Mouse (Mus musculus) embryonic facial prominence, embryonic 14.5 days (tissue): ENCODE measurements around the gene Elf2. TPM values are rescaled to one million over a fixed set of nuclear protein-coding genes. Genes with fewer than 3 reads are reported as not detected.
A peak's percentile ranks its signal among the peaks of the same experiment; 100 is the strongest.

Source experiments
- ATAC-seq: fragments of 200-750 bp; cut with Nextera tagmentation; 2 replicates; pipeline ENCODE4 v1.8.0; 2017; ENCODE audit warnings: low read depth, moderate number of reproducible peaks, moderate TSS enrichment
- DNase-seq: peaks from one replicate; pipeline ENCODE4 v3.0.0-alpha.2; 2015; ENCODE audit warnings: low spot score
- H3K27ac ChIP-seq: fragments of 300-500 bp; sonication (generic); replicated peaks from 2 replicates; pipeline ENCODE4 v1.5.1; 2014; ENCODE audit warnings: low read depth, mild to moderate bottlenecking, low read length, moderate library complexity
- H3K27me3 ChIP-seq: fragments of 300-500 bp; sonication (generic); replicated peaks from 2 replicates; pipeline ENCODE4 v1.6.1; 2014; ENCODE audit warnings: low read length; ENCODE audit not compliant: control insufficient read depth, insufficient read depth
- H3K36me3 ChIP-seq: fragments of 300-500 bp; sonication (generic); 2 replicates; pipeline ENCODE4 v1.6.1; 2014; ENCODE audit warnings: low read length, mixed read lengths; ENCODE audit not compliant: control insufficient read depth, insufficient read depth
- H3K4me1 ChIP-seq: fragments of 300-500 bp; sonication (generic); 2 replicates; pipeline ENCODE4 v1.6.1; 2014; ENCODE audit warnings: antibody characterized with exemption, low read length; ENCODE audit not compliant: control insufficient read depth, insufficient read depth
- H3K4me2 ChIP-seq: fragments of 300-500 bp; sonication (generic); 2 replicates; pipeline ENCODE4 v1.6.1; 2014; ENCODE audit warnings: low read depth, mild to moderate bottlenecking, low read length, moderate library complexity, mixed read lengths
- H3K4me3 ChIP-seq: fragments of 300-500 bp; sonication (generic); 2 replicates; pipeline ENCODE4 v1.5.1; 2014; ENCODE audit warnings: low read depth, mild to moderate bottlenecking, low read length
- H3K9ac ChIP-seq: fragments of 300-500 bp; sonication (generic); 2 replicates; pipeline ENCODE4 v1.6.1; 2014; ENCODE audit warnings: low read depth, mild to moderate bottlenecking, low read length, moderate library complexity, mixed read lengths
- H3K9me3 ChIP-seq: fragments of 300-500 bp; sonication (generic); 2 replicates; pipeline ENCODE4 v1.6.1; 2016; ENCODE audit warnings: low read length; ENCODE audit not compliant: control insufficient read depth
- WGBS: fragments of 180-500 bp; shearing (Covaris S2); extraction: QIAGEN DNeasy Blood & Tissue Kit; methylation state at CpG from one replicate; pipeline ENCODE4 v1.1.7; 2014; 5-methylcytosine and 5-hydroxymethylcytosine counted together
- polyA plus RNA-seq: library from polyadenylated mRNA; unstranded; fragments of >200 nt; fragmentation: Nextera tagmentation; extraction: Ambion mirVana; gene quantifications from 2 replicates; pipeline ENCODE4 v1.2.1, GENCODE M21; 2014

Gene Elf2
- polyA plus RNA-seq, 1 experiment from 2014 or later = 56.8 TPM

DNA sequence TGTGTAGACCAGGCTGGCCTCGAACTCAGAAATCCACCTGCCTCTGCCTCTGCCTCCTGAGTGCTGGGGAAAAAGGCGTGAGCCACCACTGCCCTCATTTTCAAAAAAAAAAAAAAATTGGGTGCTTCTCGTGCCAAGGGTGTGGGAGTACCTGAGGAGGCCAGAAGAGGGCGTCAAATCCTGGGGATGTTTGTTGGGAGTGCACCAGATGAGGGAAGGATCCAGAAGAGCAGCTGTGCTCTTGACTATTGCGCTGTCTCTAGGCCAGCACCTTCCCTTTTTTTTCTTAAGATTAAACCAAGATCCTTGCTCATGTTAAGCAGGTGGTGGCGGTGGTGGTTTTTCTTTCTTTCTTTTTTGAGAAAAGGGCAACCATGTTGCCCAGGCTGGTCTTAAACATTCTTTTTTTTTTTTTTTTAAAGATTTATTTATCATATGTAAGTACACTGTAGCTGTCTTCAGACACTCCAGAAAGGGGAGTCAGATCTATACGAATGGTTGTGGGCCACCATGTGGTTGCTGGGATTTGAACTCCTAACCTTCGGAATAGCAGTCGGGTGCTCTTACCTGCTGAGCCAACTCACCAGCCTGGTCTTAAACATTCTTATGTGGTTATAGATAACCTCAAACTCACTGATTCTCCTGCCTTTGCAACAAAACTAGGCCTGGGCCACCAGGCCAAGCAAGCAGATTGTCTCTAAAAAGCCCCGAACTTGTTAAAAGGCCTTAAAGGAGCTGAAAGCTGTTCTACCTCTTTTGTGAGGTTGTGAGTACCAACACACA lies 112.2 kb downstream of the Elf2 start:
- DNase-seq (no peak), ATAC-seq (no peak)

DNA sequence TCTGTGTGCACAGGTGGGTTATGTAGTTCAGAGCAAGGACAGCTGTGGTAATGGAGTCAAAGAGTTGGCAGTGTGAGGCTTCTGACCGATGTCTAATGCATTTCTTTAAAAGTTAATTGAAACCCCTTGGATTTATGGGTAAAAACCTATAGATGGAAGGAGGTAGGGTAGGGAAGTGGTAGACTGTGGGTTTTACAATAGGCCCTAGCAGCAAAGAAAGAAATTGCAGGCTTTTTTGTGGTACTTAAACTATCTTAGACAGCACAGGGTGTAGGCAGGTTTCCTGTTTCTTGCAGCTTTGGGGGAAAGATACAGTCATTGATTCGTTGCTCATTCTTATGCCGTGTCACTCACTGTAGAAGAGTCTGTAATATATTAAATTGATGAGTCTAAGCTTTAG lies 113.9 kb downstream of the Elf2 start:
- WGBS = 83% methylated on average over 3 of the region's 3 CpGs
- no peaks in the 10 kb centered on the region for H3K36me3 ChIP-seq
- H3K27me3 ChIP-seq = no peaks in the 10 kb centered on the region
- no peak overlapping the region for H3K9ac ChIP-seq
- H3K4me3 ChIP-seq = no peak overlapping the region
- H3K4me1 ChIP-seq = peaks cover 14% of the 10 kb centered on the region
- ATAC-seq (no peak), DNase-seq (no peak)
- H3K27ac ChIP-seq = no peak overlapping the region
- H3K4me2 ChIP-seq = 0 out of 2 replicates have a peak overlapping the region, but pooled peaks have one; percentile 88
- H3K9me3 ChIP-seq = no peaks in the 10 kb centered on the region

More for the DNA sequence above, 112.2 kb downstream of the Elf2 start:
- H3K4me2 ChIP-seq = no peak overlapping the region
- H3K36me3 ChIP-seq = no peaks in the 10 kb centered on the region
- peaks cover 14% of the 10 kb centered on the region for H3K4me1 ChIP-seq
- 81% methylated on average over 10 of the region's 10 CpGs for WGBS
- no peaks in the 10 kb centered on the region for H3K9me3 ChIP-seq
- no peaks in the 10 kb centered on the region for H3K27me3 ChIP-seq
- H3K27ac ChIP-seq = no peak overlapping the region
- no peak overlapping the region for H3K9ac ChIP-seq
- H3K4me3 ChIP-seq = no peak overlapping the region

DNA sequence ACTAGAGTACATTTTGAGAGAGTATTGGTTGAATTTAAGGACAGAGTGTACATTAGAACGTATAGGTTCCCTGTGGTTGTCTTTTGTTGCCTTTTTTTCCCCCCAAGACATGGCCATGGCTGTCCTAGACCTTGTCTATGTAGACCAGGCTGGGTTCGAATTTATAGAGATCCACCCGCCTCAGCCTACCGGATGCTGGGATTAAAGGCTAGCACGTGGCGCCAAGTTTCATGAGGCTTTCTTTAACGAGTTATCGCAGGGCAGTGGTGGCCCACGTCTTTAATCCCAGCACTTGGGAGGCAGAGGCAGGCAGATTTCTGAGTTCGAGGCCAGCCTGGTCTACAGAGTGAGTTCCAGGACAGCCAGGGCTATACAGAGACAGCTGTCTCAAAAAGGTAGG lies 114.5 kb downstream of the Elf2 start:
- Histone ChIP-seq H3K9ac (no peak overlapping the region), H3K4me2 (peak overlapping the region; percentile 88)

DNA sequence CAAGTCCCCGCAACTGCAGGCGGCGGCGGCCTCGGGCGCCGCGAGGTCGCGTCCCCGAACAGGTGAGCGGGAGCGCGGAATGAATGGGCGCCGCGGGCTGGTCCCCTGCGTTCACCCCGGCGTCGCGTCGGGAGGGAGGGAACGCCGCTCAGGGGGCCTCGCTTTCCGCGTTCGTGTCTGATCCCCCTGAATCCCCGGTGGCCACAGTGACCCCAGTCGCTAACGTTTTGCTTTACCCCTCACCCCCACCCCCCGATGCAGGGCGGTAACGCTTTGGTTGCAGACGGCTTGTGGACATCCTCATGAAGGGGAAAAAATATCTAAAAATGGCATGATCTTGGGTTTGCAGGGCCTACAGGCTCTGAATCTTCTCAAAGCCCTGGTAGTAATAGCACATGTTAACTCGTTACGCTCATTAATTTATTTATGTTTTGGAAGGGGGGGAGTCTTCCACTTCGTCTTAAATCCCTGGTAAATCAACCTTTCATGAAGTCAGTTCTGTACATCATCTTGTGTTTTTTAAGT lies 115.2 kb downstream of the Elf2 start:
- WGBS = 2% methylated on average over 14 of the region's 39 CpGs
- Histone ChIP-seq H3K27me3 (no peaks in the 10 kb centered on the region), H3K4me3 (peak overlapping the region; percentile 92), H3K4me2 (peak overlapping the region; percentile 88), H3K27ac (peak overlapping the region; percentile 97), H3K9ac (peak overlapping the region; percentile 89), H3K4me1 (peaks cover 14% of the 10 kb centered on the region), H3K9me3 (no peaks in the 10 kb centered on the region), H3K36me3 (no peaks in the 10 kb centered on the region)
- no peak for DNase-seq
- no peak for ATAC-seq

More for the DNA sequence above, 114.5 kb downstream of the Elf2 start:
- DNase-seq (no peak), ATAC-seq (no peak)
- peaks cover 14% of the 10 kb centered on the region for H3K4me1 ChIP-seq
- no peak overlapping the region for H3K27ac ChIP-seq
- H3K9me3 ChIP-seq = no peaks in the 10 kb centered on the region
- WGBS = 95% methylated on average over 10 of the region's 10 CpGs
- peak overlapping the region; percentile 92; the same call in 1 of the 2 replicates for H3K4me3 ChIP-seq
- H3K27me3 ChIP-seq = no peaks in the 10 kb centered on the region
- no peaks in the 10 kb centered on the region for H3K36me3 ChIP-seq

DNA sequence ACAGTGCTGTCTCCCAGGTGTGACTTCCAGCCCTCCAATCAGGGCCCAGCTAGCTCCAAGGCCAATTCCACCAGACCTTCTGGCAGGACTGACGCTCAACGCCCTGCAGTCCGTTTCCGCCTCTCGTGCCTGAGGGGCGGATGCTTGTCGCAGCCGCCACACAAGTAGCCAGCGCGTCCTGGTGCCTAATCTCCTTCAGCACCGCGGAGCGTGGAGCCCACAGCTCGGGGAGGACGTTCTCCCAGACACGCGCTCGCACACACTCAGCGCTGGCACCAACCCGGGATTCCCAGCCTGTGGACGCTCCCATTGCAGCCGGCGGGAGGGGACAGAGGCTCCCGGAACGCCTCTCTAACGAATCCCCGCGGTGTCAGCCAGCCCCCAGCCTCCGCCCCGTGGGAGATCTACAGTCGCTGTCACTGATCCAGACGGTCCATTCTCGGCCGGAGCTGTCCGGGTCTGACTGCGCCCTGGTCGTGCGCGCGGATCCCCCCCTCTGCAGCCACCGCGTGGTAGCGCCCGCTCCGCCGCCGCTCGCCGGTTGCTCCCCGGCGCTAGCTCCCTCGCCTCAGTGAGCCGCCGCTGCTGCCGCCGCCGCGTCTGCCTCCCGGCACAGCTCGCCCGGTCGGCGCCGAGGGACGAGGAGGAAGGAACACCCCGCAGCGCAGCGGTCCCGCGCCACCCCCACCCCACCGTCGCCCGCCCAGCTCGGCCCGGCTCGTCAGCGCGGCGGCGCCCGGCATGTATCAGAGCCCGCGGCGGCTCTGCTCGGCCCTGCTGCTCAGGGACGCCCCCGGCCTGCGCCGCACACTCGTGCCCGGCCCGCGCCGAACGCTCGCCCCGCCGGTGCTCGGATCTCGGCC lies 115.9 kb downstream of the Elf2 start, which contains the start of gene Noct:
Gene Noct (plus strand): TSS at position 85 of the 863 bp plus-strand sequence.
- peaks cover 14% of the 10 kb centered on the region for H3K4me1 ChIP-seq
- H3K27me3 ChIP-seq = no peaks in the 10 kb centered on the region
- peak within 1 kb of the TSS; percentile 92 for H3K4me3 ChIP-seq
- DNase-seq (peak; percentile 93), ATAC-seq (peak; percentile 93)
- peak within 1 kb of the TSS; percentile 97 for H3K27ac ChIP-seq
- 0% methylated on average over 40 of the region's 100 CpGs for WGBS
- no peaks in the 10 kb centered on the region for H3K36me3 ChIP-seq
- peak within 1 kb of the TSS; percentile 88 for H3K4me2 ChIP-seq
- H3K9me3 ChIP-seq = no peaks in the 10 kb centered on the region
- H3K9ac ChIP-seq = peak within 1 kb of the TSS; percentile 89

DNA sequence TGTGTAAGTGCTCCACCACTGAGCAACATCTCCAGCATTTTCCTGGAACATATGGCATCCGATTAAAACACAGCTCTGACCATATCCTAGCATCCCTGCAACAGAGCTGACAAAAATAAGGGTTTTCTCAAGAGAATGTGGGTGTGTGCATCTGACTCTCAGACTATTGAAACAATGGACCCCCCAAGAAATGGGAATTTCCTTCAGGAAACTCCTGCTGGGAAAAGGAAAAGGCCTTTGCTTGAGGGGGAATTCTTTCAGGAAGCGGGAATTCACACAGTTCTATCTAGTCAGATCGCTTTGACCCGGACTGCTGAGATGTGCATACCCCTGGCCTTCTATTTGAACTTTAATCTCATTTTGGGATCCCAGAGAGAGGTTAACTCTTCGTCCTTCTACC lies 116.9 kb downstream of the Elf2 start:
- Histone ChIP-seq H3K9me3 (no peaks in the 10 kb centered on the region), H3K27ac (no peak overlapping the region)
- 19% methylated on average over 5 of the region's 5 CpGs for WGBS

DNA sequence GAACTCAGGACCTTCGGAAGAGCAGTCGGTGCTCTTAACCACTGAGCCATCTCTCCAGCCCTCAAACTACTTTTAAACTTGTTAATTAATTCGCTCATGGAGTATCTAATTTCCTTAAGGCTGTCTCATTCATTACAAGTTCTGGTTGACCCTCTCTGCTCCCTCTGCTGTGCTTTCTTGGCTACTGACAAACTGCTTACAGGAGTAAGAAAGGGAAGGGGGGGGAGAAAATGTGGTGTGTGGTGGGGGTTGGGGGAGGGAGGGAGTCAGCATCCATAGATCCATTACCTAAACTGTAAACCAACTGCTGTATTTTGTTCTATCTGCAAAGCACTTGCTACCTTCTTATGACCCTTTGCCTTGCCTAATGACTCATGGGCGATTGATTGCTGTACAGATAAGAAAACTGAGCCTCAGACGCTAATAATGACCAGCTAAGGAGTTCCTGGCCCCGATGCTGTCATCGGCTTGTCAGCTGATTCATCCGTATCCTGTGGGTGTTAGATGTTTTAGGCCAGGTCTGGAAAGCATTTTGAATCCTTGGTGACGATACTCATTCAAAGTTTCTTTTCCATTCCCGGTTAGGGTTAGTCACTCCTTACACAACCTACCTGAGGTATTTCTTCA lies 117.5 kb downstream of the Elf2 start:
- ATAC-seq (no peak), DNase-seq (no peak)
- peaks cover 10% of the 10 kb centered on the region; the same call in 1 of the 2 replicates for H3K4me1 ChIP-seq
- no peak overlapping the region for H3K27ac ChIP-seq
- no peaks in the 10 kb centered on the region for H3K9me3 ChIP-seq
- no peak overlapping the region for H3K4me2 ChIP-seq
- H3K4me3 ChIP-seq = no peak overlapping the region
- no peak overlapping the region for H3K9ac ChIP-seq
- 46% methylated on average over 10 of the region's 10 CpGs for WGBS
- no peaks in the 10 kb centered on the region for H3K27me3 ChIP-seq
- no peaks in the 10 kb centered on the region for H3K36me3 ChIP-seq

More for the DNA sequence above, 116.9 kb downstream of the Elf2 start:
- H3K36me3 ChIP-seq = no peaks in the 10 kb centered on the region
- peak overlapping the region; percentile 92 for H3K4me3 ChIP-seq
- H3K9ac ChIP-seq = no peak overlapping the region
- ATAC-seq (no peak), DNase-seq (no peak)
- peak overlapping the region; percentile 88 for H3K4me2 ChIP-seq
- peaks cover 11% of the 10 kb centered on the region for H3K4me1 ChIP-seq
- H3K27me3 ChIP-seq = no peaks in the 10 kb centered on the region

DNA sequence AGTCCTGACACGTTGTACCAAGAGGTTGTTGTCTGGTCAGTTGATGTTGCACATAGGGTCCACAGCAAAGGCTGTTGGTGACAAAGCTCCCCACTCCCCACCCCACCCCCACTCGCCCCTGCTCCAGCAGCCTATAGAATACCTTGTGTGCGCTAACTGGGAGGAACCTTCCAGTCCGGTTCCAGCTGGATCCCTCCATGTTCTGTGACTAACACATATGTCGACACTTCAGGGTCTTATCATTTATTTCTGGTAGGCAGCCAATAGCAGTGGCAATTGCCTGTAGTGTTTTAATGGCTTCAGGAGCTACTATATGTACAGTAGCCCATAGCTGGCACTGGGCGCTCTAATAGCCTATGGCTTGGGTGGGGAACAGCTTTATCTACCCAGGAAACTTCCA lies 118.2 kb downstream of the Elf2 start:
- Histone ChIP-seq H3K27me3 (no peaks in the 10 kb centered on the region), H3K27ac (no peak overlapping the region), H3K4me3 (no peak overlapping the region), H3K9ac (no peak overlapping the region), H3K4me1 (peaks cover 10% of the 10 kb centered on the region; the same call in 1 of the 2 replicates), H3K36me3 (no peaks in the 10 kb centered on the region), H3K9me3 (no peaks in the 10 kb centered on the region), H3K4me2 (no peak overlapping the region)
- DNase-seq (no peak), ATAC-seq (no peak)
- 87% methylated on average over 6 of the region's 6 CpGs for WGBS
